Mouse (Mus musculus) bone marrow macrophage, adult 2 months (primary cell): ENCODE measurements around the gene Cyp26c1. TPM values are rescaled to one million over a fixed set of nuclear protein-coding genes. Genes with fewer than 3 reads are reported as not detected.

Source experiments
- H3K27ac ChIP-seq: 2 replicates; pipeline ENCODE4 v1.5.1; 2012; ENCODE audit warnings: low read depth, low read length; ENCODE audit not compliant: insufficient read depth
- H3K4me1 ChIP-seq: 2 replicates; pipeline ENCODE4 v1.6.1; 2012; ENCODE audit warnings: low read length; ENCODE audit not compliant: control insufficient read depth, insufficient read depth
- H3K4me3 ChIP-seq: 2 replicates; pipeline ENCODE4 v1.5.1; 2012; ENCODE audit warnings: mild to moderate bottlenecking, low read length, moderate library complexity; ENCODE audit not compliant: insufficient read depth
- CTCF ChIP-seq: IDR thresholded peaks from 2 replicates; pipeline ENCODE4 v1.5.1; 2012; ENCODE audit warnings: low read depth, mild to moderate bottlenecking, low read length, moderate library complexity
- POLR2A ChIP-seq: IDR thresholded peaks from 2 replicates; pipeline ENCODE4 v1.6.1; 2012; ENCODE audit warnings: mild to moderate bottlenecking, low read depth, low read length, borderline replicate concordance
- polyA plus RNA-seq: library from polyadenylated mRNA; stranded (reverse); fragments of >200 nt; gene quantifications from 2 replicates; pipeline ENCODE4 v1.2.4, GENCODE M21; 2012; ENCODE audit not compliant: missing spikeins, insufficient read depth, insufficient read length

Cyp26c1 gene
- polyA plus RNA-seq, 1 experiment, result not detected

- Histone ChIP-seq H3K4me3 (no peak overlapping the region), H3K4me1 (no peaks in the 10 kb centered on the region), H3K27ac (no peak overlapping the region)
- TF ChIP-seq CTCF (no peak), POLR2A (no peak)
Observed at GRCm38 (mm10) chr19:37719166-37719565, 33.8 kb downstream of the Cyp26c1 start.

DNA sequence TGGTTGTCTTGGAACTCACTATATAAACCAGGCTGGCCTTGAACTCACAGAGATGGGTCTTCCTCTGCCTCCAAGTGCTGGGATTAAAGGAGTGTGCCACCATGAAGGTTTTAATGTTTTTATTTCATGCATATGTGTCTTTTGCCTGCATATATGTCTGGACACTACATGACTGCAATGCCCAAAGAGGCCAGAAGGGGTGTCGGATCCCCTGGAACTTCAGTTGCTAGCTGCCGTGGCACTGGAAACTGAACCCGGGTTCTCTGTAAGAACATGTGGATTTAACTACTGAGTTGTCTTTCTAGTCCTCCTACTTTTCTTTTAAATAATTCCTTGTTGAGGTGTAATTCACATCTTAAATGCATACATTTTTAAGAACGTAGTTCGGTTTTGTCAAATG is 39.2 kb downstream of the Cyp26c1 start:
- Histone ChIP-seq H3K27ac (no peak overlapping the region), H3K4me3 (no peak overlapping the region), H3K4me1 (no peaks in the 10 kb centered on the region)
- TF ChIP-seq CTCF, result no peak
- TF ChIP-seq POLR2A, result no peak

DNA sequence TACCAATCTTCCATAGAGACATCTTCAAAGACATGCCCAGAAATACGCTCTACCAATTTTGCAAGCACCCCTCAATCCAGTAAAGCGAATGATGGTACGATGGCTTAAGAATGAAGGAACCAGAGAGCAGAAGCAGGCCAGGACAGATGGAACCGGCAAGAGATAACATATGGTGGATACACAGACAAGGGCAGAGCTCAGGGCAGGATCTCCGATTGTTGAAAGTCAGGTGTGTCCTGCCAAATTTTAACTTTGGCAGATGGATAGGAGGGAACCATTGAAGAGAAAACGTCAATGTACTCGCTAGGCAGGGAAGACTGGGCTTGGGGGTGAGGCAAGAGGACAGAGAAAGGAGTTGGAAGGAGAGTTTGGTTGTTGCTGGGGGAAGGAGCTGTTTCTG is 41.2 kb downstream of the Cyp26c1 start:
- Histone ChIP-seq H3K4me1 (no peaks in the 10 kb centered on the region), H3K4me3 (no peak overlapping the region), H3K27ac (no peak overlapping the region)
- TF ChIP-seq POLR2A (no peak), CTCF (no peak)

DNA sequence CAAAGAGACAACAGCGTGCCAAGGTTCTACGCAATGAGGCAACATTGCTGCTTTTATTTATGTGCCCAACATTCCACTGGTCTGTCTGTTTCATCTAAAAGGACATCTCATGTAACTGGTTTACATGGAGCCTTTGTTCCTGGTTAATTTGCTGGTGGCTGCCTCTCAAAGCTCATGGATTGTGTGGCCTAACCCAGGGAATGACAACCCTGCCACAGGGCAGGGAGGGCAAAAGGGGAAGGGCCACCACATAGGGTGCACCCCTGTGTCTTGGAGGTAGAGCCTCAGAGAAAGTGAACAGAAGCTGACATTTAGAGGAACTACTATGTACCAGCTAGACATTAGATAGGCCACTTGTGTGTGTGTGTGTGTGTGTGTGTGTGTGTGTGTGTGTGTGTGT is 42.0 kb downstream of the Cyp26c1 start:
- no peaks in the 10 kb centered on the region for H3K4me1 ChIP-seq
- no peak overlapping the region for H3K4me3 ChIP-seq
- no peak overlapping the region for H3K27ac ChIP-seq
- TF ChIP-seq CTCF (no peak), POLR2A (no peak)

- no peak for TF ChIP-seq POLR2A
- TF ChIP-seq CTCF, result no peak
- Histone ChIP-seq H3K4me3 (no peak overlapping the region), H3K27ac (no peak overlapping the region), H3K4me1 (no peaks in the 10 kb centered on the region)
Observed at GRCm38 (mm10) chr19:37735426-37735825, 50.0 kb downstream of the Cyp26c1 start.

DNA sequence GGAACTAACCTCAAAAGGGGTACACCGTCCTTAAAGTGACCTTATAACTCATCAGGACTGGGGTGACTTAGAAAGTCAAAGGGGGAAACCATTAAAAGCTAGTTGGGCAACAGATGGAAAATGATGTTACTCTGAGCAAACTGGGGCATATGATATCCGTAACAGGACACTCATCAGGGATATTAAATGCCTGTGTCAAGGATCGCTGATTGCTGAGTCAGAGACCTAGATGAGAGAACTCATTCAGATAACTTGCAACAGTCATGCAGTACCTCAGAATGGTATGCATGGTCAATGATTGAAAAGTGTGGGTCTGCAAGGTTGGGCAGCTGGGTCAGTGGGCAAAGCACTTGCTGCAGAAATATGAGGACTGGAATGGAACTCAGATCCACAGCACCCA is 53.2 kb downstream of the Cyp26c1 start:
- TF ChIP-seq CTCF (no peak), POLR2A (no peak)
- H3K27ac ChIP-seq, result no peak overlapping the region
- H3K4me1 ChIP-seq, result no peaks in the 10 kb centered on the region
- H3K4me3 ChIP-seq, result no peak overlapping the region

DNA sequence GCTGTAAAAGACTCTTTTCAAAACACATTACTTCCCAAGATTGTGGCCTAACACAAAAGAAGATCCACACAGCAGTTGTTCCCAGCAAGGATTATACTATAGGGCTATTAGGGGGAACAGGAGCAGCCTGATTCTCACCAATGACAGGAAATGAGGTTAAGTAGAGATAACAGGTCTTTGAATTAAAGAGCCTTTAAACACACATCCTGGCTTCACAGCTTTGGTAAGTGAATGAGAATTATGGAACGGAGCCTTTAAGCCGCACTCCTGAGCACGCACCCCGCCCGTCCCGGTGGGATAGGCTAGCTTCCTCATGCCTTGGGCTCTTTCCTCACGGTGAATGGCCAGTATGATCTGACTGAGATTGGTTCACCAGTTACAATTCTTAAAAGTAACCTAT is 54.7 kb downstream of the Cyp26c1 start:
- Histone ChIP-seq H3K4me3 (no peak overlapping the region), H3K4me1 (no peaks in the 10 kb centered on the region), H3K27ac (no peak overlapping the region)
- TF ChIP-seq CTCF (no peak), POLR2A (no peak)

Other genes with a start within 250 kb of the Cyp26c1 start
- 26.0 and 26.6 TPM in 2 replicates for gene Exoc6, start 135.2 kb upstream of the Cyp26c1 start, polyA plus RNA-seq
- gene Cyp26a1, start 12.2 kb downstream of the Cyp26c1 start, polyA plus RNA-seq, result not detected in 2 replicates